Mouse (Mus musculus): ENCODE measurements around the gene Lyl1. TPM values are rescaled to one million over a fixed set of nuclear protein-coding genes. Genes with fewer than 3 reads are reported as not detected.
A peak's percentile ranks its signal among the peaks of the same experiment; 100 is the strongest.

The Lyl1 gene
- polyA plus RNA-seq, 1 experiment from 2014 or later: 7.9 TPM

- H3K4me1 ChIP-seq (ENCODE audit: insufficient read depth, low read length): peaks cover 46% of the 10 kb centered on the region
- H3K36me3 ChIP-seq (ENCODE audit: insufficient read depth, low read length): no peaks in the 10 kb centered on the region
- no peak for ATAC-seq (ENCODE audit: low FRiP score, low TSS enrichment)
- H3K4me2 ChIP-seq (replicated peaks; ENCODE audit: low read depth, low read length): peak overlapping the region; percentile 72
- WGBS: under 1% methylated on average over 33 of the region's 33 CpGs
- H3K9ac ChIP-seq (replicated peaks; ENCODE audit: low read length): peak overlapping the region; percentile 74
- no peaks in the 10 kb centered on the region for H3K9me3 ChIP-seq (ENCODE audit: low read length)
- no peaks in the 10 kb centered on the region for H3K27me3 ChIP-seq (ENCODE audit: insufficient read depth, low read length)
- peak overlapping the region; percentile 97 for H3K27ac ChIP-seq (ENCODE audit: low read length)
- H3K4me3 ChIP-seq (ENCODE audit: low read length): peak overlapping the region; percentile 80
Observed at GRCm38 (mm10) chr8:84659936-84660818, 41.1 kb upstream of the Lyl1 start.

DNA sequence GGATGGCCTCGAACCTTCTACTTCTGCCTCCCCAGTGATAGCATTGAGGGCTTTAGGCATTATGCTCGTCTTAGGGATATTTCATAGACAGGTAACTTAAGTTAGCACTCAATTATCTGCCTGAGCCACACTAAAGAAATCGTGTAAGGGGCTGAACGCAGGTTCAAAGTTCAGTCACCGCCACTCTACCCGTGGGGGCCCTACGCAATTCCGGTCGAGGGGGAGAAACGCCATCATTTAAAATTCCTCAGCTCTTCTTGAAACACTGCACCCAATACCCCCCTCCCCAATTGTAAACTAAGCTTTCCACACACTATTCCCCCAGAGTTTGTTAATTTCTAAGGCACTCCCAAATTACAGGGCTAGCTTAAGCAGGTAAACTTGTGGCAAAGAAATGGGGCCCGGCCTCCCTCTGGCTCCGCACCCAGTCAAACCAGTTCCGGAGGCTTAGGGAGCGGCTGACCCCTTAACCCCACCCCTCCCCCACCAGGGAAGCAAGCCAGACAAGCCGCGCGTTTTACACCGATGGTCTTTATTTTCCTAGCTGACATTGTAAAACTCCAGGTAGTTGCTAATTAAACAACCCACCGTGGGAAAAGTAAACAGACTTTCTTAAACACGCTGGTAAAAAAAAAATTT, 40.3 kb upstream of the Lyl1 start:
- H3K4me3 ChIP-seq (ENCODE audit: low read length): peak overlapping the region; percentile 80
- H3K4me2 ChIP-seq (replicated peaks; ENCODE audit: low read depth, low read length): peak overlapping the region; percentile 72
- no peaks in the 10 kb centered on the region for H3K27me3 ChIP-seq (ENCODE audit: insufficient read depth, low read length)
- peak overlapping the region; percentile 97 for H3K27ac ChIP-seq (ENCODE audit: low read length)
- H3K36me3 ChIP-seq (ENCODE audit: insufficient read depth, low read length): no peaks in the 10 kb centered on the region
- H3K4me1 ChIP-seq (ENCODE audit: insufficient read depth, low read length): peaks cover 44% of the 10 kb centered on the region
- H3K9me3 ChIP-seq (ENCODE audit: low read length): no peaks in the 10 kb centered on the region
- under 1% methylated on average over 20 of the region's 20 CpGs for WGBS
- peak overlapping the region; percentile 74 for H3K9ac ChIP-seq (replicated peaks; ENCODE audit: low read length)
- ATAC-seq (ENCODE audit: low FRiP score, low TSS enrichment): no peak

- H3K4me3 ChIP-seq (ENCODE audit: low read length): peak overlapping the region; percentile 80
- H3K36me3 ChIP-seq (ENCODE audit: insufficient read depth, low read length): no peaks in the 10 kb centered on the region
- no peaks in the 10 kb centered on the region for H3K9me3 ChIP-seq (ENCODE audit: low read length)
- WGBS: under 1% methylated on average over 24 of the region's 24 CpGs
- peak; percentile 19; the same call in 1 of the 2 replicates for ATAC-seq (ENCODE audit: low FRiP score, low TSS enrichment)
- H3K4me2 ChIP-seq (replicated peaks; ENCODE audit: low read depth, low read length): peak overlapping the region; percentile 72
- H3K27ac ChIP-seq (ENCODE audit: low read length): peak overlapping the region; percentile 97
- peak overlapping the region; percentile 74 for H3K9ac ChIP-seq (replicated peaks; ENCODE audit: low read length)
- H3K27me3 ChIP-seq (ENCODE audit: insufficient read depth, low read length): no peaks in the 10 kb centered on the region
- peaks cover 44% of the 10 kb centered on the region for H3K4me1 ChIP-seq (ENCODE audit: insufficient read depth, low read length)
Observed at GRCm38 (mm10) chr8:84661458-84661871, 39.8 kb upstream of the Lyl1 start.

- under 1% methylated on average over 61 of the region's 61 CpGs for WGBS
- Histone ChIP-seq H3K4me1 (ENCODE audit: insufficient read depth, low read length) (peaks cover 38% of the 10 kb centered on the region), H3K36me3 (ENCODE audit: insufficient read depth, low read length) (no peaks in the 10 kb centered on the region), H3K9ac (replicated peaks; ENCODE audit: low read length) (peak overlapping the region; percentile 74), H3K27ac (ENCODE audit: low read length) (peak overlapping the region; percentile 97), H3K4me3 (ENCODE audit: low read length) (peak overlapping the region; percentile 80), H3K27me3 (ENCODE audit: insufficient read depth, low read length) (no peaks in the 10 kb centered on the region), H3K4me2 (replicated peaks; ENCODE audit: low read depth, low read length) (peak overlapping the region; percentile 72), H3K9me3 (ENCODE audit: low read length) (no peaks in the 10 kb centered on the region)
- ATAC-seq (ENCODE audit: low FRiP score, low TSS enrichment): no peak
Observed at GRCm38 (mm10) chr8:84661961-84662571, 39.2 kb upstream of the Lyl1 start.

DNA sequence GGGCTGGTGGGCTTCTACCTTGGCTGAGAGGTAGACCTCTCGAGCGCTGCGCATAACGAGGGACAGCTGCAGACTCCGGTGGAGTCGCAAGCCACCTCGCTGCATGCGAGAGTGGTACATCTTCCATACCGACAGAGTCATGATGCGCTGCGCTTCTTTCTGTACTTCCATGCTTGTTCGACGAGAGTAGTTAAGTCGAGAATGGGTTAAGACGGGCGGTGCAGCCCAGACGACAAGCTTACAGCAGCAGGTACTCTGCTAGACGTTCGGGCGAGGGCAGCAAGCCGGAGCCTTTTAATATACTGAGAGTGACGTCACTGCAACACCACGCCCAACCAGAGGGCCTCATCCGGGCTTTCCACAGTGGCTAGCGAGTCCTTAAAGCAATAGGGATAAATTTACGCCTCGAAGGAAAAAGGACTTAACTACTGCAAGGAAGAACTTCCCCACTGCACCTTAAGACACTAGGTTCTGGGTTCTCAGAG, 38.6 kb upstream of the Lyl1 start, which contains the start of gene Ier2:
TSS of gene Ier2 (minus strand) at position 272 of the 485 bp plus-strand sequence.
- under 1% methylated on average over 27 of the region's 27 CpGs for WGBS
- Histone ChIP-seq H3K27me3 (ENCODE audit: insufficient read depth, low read length) (no peaks in the 10 kb centered on the region), H3K9me3 (ENCODE audit: low read length) (no peaks in the 10 kb centered on the region), H3K4me2 (replicated peaks; ENCODE audit: low read depth, low read length) (peak within 1 kb of the TSS; percentile 72), H3K27ac (ENCODE audit: low read length) (peak within 1 kb of the TSS; percentile 97), H3K9ac (replicated peaks; ENCODE audit: low read length) (peak within 1 kb of the TSS; percentile 74), H3K4me1 (ENCODE audit: insufficient read depth, low read length) (peaks cover 32% of the 10 kb centered on the region), H3K4me3 (ENCODE audit: low read length) (peak within 1 kb of the TSS; percentile 80), H3K36me3 (ENCODE audit: insufficient read depth, low read length) (no peaks in the 10 kb centered on the region)
- peak; percentile 74 for ATAC-seq (ENCODE audit: low FRiP score, low TSS enrichment)

DNA sequence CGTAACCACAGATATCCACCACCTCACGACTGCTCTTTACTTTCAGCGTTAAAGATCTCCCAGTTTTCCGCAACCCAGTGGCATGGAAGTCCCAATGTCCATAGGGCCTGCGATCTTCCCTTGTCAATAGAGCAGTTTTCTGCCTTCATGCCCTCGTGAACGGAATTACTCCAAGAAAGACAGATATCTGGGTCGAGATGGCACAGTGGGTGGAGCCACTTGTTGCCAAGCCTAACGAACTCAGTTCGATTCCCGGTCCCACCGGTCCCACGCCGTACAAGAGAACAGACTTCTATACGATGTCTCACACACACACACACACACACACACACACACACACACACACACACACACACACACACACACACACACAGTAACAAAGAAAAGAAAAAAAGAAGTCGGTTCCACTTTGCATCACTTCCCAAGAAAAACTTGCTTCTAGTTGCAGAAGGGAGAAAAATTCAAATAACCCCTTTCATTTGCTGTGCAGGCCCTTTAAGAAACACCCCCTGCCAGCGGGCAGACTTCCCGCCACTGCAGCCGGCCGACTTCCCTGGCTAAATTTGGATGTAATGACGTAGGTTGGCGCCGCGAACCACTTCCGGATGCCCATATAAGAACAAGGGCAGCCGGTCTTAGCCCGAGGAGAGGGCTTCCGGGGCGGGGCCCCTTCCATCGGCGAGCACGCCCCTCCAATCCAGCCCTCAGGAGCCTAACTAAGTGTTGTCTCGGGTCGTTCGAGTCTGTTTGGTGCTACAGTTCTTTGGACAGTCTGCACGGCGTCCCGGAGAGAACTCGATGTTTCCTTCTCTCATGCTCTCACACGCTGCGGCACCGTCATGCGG, 37.6 kb upstream of the Lyl1 start:
- WGBS: 3% methylated on average over 43 of the region's 43 CpGs
- Histone ChIP-seq H3K9ac (replicated peaks; ENCODE audit: low read length) (peak overlapping the region; percentile 82), H3K4me3 (ENCODE audit: low read length) (peak overlapping the region; percentile 80), H3K27me3 (ENCODE audit: insufficient read depth, low read length) (no peaks in the 10 kb centered on the region), H3K27ac (ENCODE audit: low read length) (peak overlapping the region; percentile 97), H3K36me3 (ENCODE audit: insufficient read depth, low read length) (0 out of 2 replicates have a peak, but pooled peaks cover 5% of the 10 kb centered on the region), H3K9me3 (ENCODE audit: low read length) (no peaks in the 10 kb centered on the region), H3K4me1 (ENCODE audit: insufficient read depth, low read length) (peaks cover 26% of the 10 kb centered on the region), H3K4me2 (replicated peaks; ENCODE audit: low read depth, low read length) (peak overlapping the region; percentile 72)
- peak; percentile 85 for ATAC-seq (ENCODE audit: low FRiP score, low TSS enrichment)

DNA sequence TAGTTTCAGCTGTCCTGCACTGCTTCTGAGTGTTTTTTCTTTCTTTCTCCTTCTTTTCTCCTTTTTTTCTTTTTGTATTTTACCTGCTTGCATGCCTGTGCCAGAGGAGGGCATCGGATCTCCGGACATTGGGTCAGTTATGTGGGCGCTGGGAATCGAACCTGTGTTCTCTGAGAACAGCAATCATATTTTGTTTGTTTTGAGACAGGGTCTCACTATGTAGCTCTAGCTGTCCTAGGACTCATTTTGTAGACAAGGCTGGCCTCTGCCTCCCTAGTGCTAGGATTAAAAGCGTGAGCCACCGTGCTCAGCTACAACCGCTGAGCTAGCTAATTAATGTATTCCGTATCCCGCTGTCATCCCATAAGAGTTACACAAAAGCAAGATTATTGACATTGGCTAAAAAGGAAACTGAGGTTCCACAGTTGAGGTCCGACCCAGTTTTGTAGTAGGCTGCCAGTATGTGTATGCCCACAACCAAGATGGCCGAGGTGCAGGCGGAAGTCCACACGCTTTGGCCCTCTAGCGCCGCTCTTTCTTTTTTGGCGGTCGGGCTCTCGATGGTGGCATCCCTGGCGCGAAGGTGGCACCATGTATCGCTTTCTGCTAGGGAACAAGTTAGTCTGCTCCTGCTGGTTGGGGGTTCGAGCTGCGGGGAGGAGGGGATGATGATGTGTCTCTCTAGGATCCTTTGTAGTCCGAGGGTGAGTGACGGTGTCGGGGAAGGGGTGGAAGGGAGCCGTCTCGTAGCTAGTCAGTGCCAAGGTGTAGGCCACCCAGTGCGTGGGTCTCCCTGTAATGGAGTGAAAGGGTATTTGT, 36.5 kb upstream of the Lyl1 start:
- Histone ChIP-seq H3K27me3 (ENCODE audit: insufficient read depth, low read length) (no peaks in the 10 kb centered on the region), H3K4me3 (ENCODE audit: low read length) (peak overlapping the region; percentile 80), H3K4me1 (ENCODE audit: insufficient read depth, low read length) (peaks cover 19% of the 10 kb centered on the region), H3K9ac (replicated peaks; ENCODE audit: low read length) (peak overlapping the region; percentile 82), H3K9me3 (ENCODE audit: low read length) (no peaks in the 10 kb centered on the region), H3K4me2 (replicated peaks; ENCODE audit: low read depth, low read length) (peak overlapping the region; percentile 72), H3K36me3 (ENCODE audit: insufficient read depth, low read length) (0 out of 2 replicates have a peak, but pooled peaks cover 5% of the 10 kb centered on the region), H3K27ac (ENCODE audit: low read length) (peak overlapping the region; percentile 97)
- WGBS: under 1% methylated on average over 29 of the region's 29 CpGs
- peak; percentile 16; the same call in 1 of the 2 replicates for ATAC-seq (ENCODE audit: low FRiP score, low TSS enrichment)

GRCm38 (mm10) chr8:84665385-84665893, 35.8 kb upstream of the Lyl1 start:
- peak overlapping the region; percentile 82 for H3K9ac ChIP-seq (replicated peaks; ENCODE audit: low read length)
- no peak for ATAC-seq (ENCODE audit: low FRiP score, low TSS enrichment)
- WGBS: 2% methylated on average over 14 of the region's 14 CpGs
- H3K4me2 ChIP-seq (replicated peaks; ENCODE audit: low read depth, low read length): peak overlapping the region; percentile 72
- H3K36me3 ChIP-seq (ENCODE audit: insufficient read depth, low read length): 0 out of 2 replicates have a peak, but pooled peaks cover 5% of the 10 kb centered on the region
- H3K4me1 ChIP-seq (ENCODE audit: insufficient read depth, low read length): peaks cover 16% of the 10 kb centered on the region
- H3K4me3 ChIP-seq (ENCODE audit: low read length): peak overlapping the region; percentile 80
- no peaks in the 10 kb centered on the region for H3K27me3 ChIP-seq (ENCODE audit: insufficient read depth, low read length)
- no peaks in the 10 kb centered on the region for H3K9me3 ChIP-seq (ENCODE audit: low read length)
- peak overlapping the region; percentile 97 for H3K27ac ChIP-seq (ENCODE audit: low read length)
